Mouse (Mus musculus) lung, adult 2 months (tissue): ENCODE measurements around the gene Slc39a9.

ENCODE experiments used
- CTCF ChIP-seq: fragments of 200-500 bp; IDR thresholded peaks from 2 replicates; pipeline ENCODE4 v1.5.1; 2011; ENCODE audit warnings: mild to moderate bottlenecking, low read length, control low read depth; ENCODE audit not compliant: insufficient read depth
- POLR2A ChIP-seq: fragments of 200-500 bp; IDR thresholded peaks from 2 replicates; pipeline ENCODE4 v1.6.1; 2011; ENCODE audit warnings: low read depth, mild to moderate bottlenecking, control low read depth, low read length, borderline replicate concordance; ENCODE audit errors: extremely low read depth

DNA sequence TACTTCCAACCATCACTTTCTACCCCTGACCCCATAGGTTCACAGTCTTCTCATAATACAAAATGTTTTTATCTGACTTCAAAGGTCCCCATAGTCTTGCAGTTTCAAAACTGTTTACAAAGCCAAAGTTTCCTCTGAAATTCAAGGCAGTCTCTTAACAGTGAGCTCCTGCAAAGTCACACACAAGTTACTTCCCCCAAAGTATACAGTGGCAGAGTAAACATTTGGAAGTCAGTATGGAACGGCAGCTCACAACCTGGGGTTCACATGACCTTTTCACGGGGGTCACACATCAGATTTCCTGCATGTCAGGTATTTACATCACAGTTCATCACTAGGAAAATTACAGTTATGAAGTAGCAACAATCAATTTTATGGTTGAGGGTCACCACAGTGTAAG lies 20.3 kb downstream of the Slc39a9 start:
- TF ChIP-seq POLR2A (no peak), CTCF (no peak)
